Mouse (Mus musculus) MEL (cell line): ENCODE data around the gene Ppib. TPM values are rescaled to one million over a fixed set of nuclear protein-coding genes. Genes with fewer than 3 reads are reported as not detected.

Source experiments
- DNase-seq: peaks from one replicate; pipeline ENCODE4 v3.0.0; 2011; ENCODE audit warnings: low read depth, low spot score
- H3K27ac ChIP-seq: 2 replicates; pipeline ENCODE4 v1.5.1; 2012; ENCODE audit warnings: low read depth, mild to moderate bottlenecking, control low read depth, low read length, moderate library complexity; ENCODE audit not compliant: control insufficient read depth
- H3K27me3 ChIP-seq, 2 experiments: fragments of 150-350 bp in 1 of 2; sonication (generic) in 1 of 2; 2 replicates each; pipeline ENCODE4 v1.6.1; 2012; ENCODE audit warnings: low read length in 2 of 2, mild to moderate bottlenecking in 2 of 2, improper control_type of control experiment in 1 of 2, moderate library complexity in 1 of 2; ENCODE audit not compliant: insufficient read depth in 2 of 2, control insufficient read depth in 1 of 2
- H3K36me3 ChIP-seq, 2 experiments: 2 replicates each; pipeline ENCODE4 v1.6.1; 2012 to 2014; ENCODE audit warnings: low read length in 2 of 2, improper control_type of control experiment in 1 of 2, inconsistent platforms in 1 of 2, mild to moderate bottlenecking in 1 of 2; ENCODE audit not compliant: insufficient read depth in 2 of 2, control insufficient read depth in 1 of 2
- H3K4me1 ChIP-seq, 2 experiments: fragments of 150-350 bp in 1 of 2; sonication (generic) in 1 of 2; 2 replicates each; pipeline ENCODE4 v1.6.1; 2012; ENCODE audit warnings: low read length in 2 of 2, improper control_type of control experiment in 1 of 2, mild to moderate bottlenecking in 1 of 2; ENCODE audit not compliant: insufficient read depth in 2 of 2, control insufficient read depth in 1 of 2
- H3K4me3 ChIP-seq, 2 experiments: fragments of 150-350 bp in 1 of 2; sonication (generic) in 1 of 2; 2 replicates each; pipeline ENCODE4 v1.5.1; 2012; ENCODE audit warnings: low read depth in 2 of 2, low read length in 2 of 2, mild to moderate bottlenecking in 2 of 2, moderate library complexity in 2 of 2, control low read depth in 1 of 2, improper control_type of control experiment in 1 of 2; ENCODE audit not compliant: control insufficient read depth in 1 of 2, insufficient read depth in 1 of 2
- H3K79me2 ChIP-seq: 2 replicates; pipeline ENCODE4 v1.6.1; 2012; ENCODE audit warnings: mild to moderate bottlenecking, low read length, moderate library complexity; ENCODE audit not compliant: control insufficient read depth, poor library complexity, insufficient read depth
- H3K9ac ChIP-seq: 2 replicates; pipeline ENCODE4 v1.6.1; 2012; ENCODE audit warnings: low read depth, mild to moderate bottlenecking, control low read depth, low read length, moderate library complexity; ENCODE audit not compliant: control insufficient read depth, poor library complexity, severe bottlenecking
- H3K9me3 ChIP-seq: fragments of 150-350 bp; sonication (generic); replicated peaks from 2 replicates; pipeline ENCODE4 v1.6.1; 2012; ENCODE audit warnings: mild to moderate bottlenecking, low read length, improper control_type of control experiment, moderate library complexity; ENCODE audit not compliant: insufficient read depth
- E2F4 ChIP-seq: IDR thresholded peaks from 2 replicates; pipeline ENCODE4 v1.6.1; 2011; ENCODE audit warnings: low read depth, low read length, improper control_type of control experiment, borderline replicate concordance
- ELF1 ChIP-seq: IDR thresholded peaks from 2 replicates; pipeline ENCODE4 v1.6.1; 2014; ENCODE audit warnings: low read depth, mild to moderate bottlenecking, inconsistent platforms, low read length, improper control_type of control experiment, moderate library complexity
- ETS1 ChIP-seq: IDR thresholded peaks from 2 replicates; pipeline ENCODE4 v1.6.1; 2012; ENCODE audit warnings: low read depth, mild to moderate bottlenecking, inconsistent platforms, low read length, improper control_type of control experiment, moderate library complexity
- GATA1 ChIP-seq: IDR thresholded peaks from 2 replicates; pipeline ENCODE4 v1.6.1; 2011; ENCODE audit warnings: low read depth, low read length, improper control_type of control experiment
- KAT2A ChIP-seq: conservative IDR thresholded peaks from 2 replicates; pipeline ENCODE4 v1.6.1; 2012; ENCODE audit warnings: low read depth, low read length, improper control_type of control experiment, inconsistent platforms
- MAZ ChIP-seq: IDR thresholded peaks from 2 replicates; pipeline ENCODE4 v1.6.1; 2012; ENCODE audit warnings: low read depth, mild to moderate bottlenecking, inconsistent platforms, low read length, improper control_type of control experiment
- MEF2A ChIP-seq: IDR thresholded peaks from 2 replicates; pipeline ENCODE4 v1.6.1; 2014; ENCODE audit warnings: low read depth, mild to moderate bottlenecking, inconsistent platforms, low read length, improper control_type of control experiment; ENCODE audit not compliant: poor library complexity, insufficient replicate concordance, severe bottlenecking; ENCODE audit errors: extremely low read depth
- MYC ChIP-seq: IDR thresholded peaks from 2 replicates; pipeline ENCODE4 v1.6.1; 2011; ENCODE audit warnings: low read depth, mild to moderate bottlenecking, low read length, improper control_type of control experiment, moderate library complexity
- NELFE ChIP-seq: IDR thresholded peaks from 2 replicates; pipeline ENCODE4 v1.6.1; 2011; ENCODE audit warnings: low read depth, low read length, improper control_type of control experiment
- POLR2AphosphoS2 ChIP-seq: IDR thresholded peaks from 2 replicates; pipeline ENCODE4 v1.6.1; 2011; ENCODE audit warnings: low read length, improper control_type of control experiment
- RAD21 ChIP-seq: IDR thresholded peaks from 2 replicates; pipeline ENCODE4 v1.6.1; 2011; ENCODE audit warnings: mild to moderate bottlenecking, low read depth, low read length, improper control_type of control experiment
- TAL1 ChIP-seq: IDR thresholded peaks from 2 replicates; pipeline ENCODE4 v1.6.1; 2012; ENCODE audit warnings: mild to moderate bottlenecking, inconsistent platforms, low read length, moderate library complexity, mixed read lengths
- polyA plus RNA-seq, 2 experiments: library from polyadenylated mRNA; stranded (reverse) in 1 of 2; unstranded in 1 of 2; fragments of >175 nt in 1 of 2; fragments of >200 nt in 1 of 2; gene quantifications; 2 replicates each; pipeline versions ENCODE4 v1.2.1 to v1.2.4; 2012; ENCODE audit warnings: low replicate concordance in 2 of 2, low read depth in 1 of 2; ENCODE audit not compliant: insufficient read length in 2 of 2, insufficient read depth in 1 of 2, missing spikeins in 1 of 2
- total RNA-seq: library from RNA; depleted of rRNA; stranded (reverse); fragments of 300-350 nt; gene quantifications from 2 replicates; pipeline ENCODE4 v1.2.3, GENCODE M21; 2012

Gene Ppib
- total and polyA plus RNA-seq, 3 experiments: 291 to 413 TPM; not detected in 1

GRCm38 (mm10) chr9:66060986-66061385 lies 964 bp downstream of the Ppib start:
- peaks cover 3 to 7% of the 10 kb centered on the region in 2 experiments; a peak in 3 of 4 replicates for H3K4me1 ChIP-seq
- H3K9ac ChIP-seq: peak overlapping the region; percentile 90
- no peaks in the 10 kb centered on the region for H3K9me3 ChIP-seq
- peaks cover 8 to 9% of the 10 kb centered on the region in 2 experiments for H3K36me3 ChIP-seq
- peaks cover 14% of the 10 kb centered on the region for H3K79me2 ChIP-seq
- no peaks in the 10 kb centered on the region for H3K27me3 ChIP-seq
- peak overlapping the region; percentile 91 to 97 for H3K4me3 ChIP-seq
- no peak overlapping the region for H3K27ac ChIP-seq
- DNase-seq: peak; percentile 42
- TF ChIP-seq GATA1 (0 out of 2 replicates have a peak, but pooled peaks have one; percentile 7), MYC (no peak)

GRCm38 (mm10) chr9:66061656-66062055 lies 1.6 kb downstream of the Ppib start:
- no peaks in the 10 kb centered on the region for H3K27me3 ChIP-seq
- H3K36me3 ChIP-seq: peaks cover 8 to 9% of the 10 kb centered on the region in 2 experiments
- H3K4me1 ChIP-seq: peaks cover 3 to 7% of the 10 kb centered on the region in 2 experiments; a peak in 3 of 4 replicates
- peaks cover 14% of the 10 kb centered on the region for H3K79me2 ChIP-seq
- DNase-seq: no peak
- TF ChIP-seq E2F4: no peak
- TF ChIP-seq KAT2A: no peak
- no peak for TF ChIP-seq ETS1
- no peak for TF ChIP-seq MEF2A
- TF ChIP-seq ELF1: no peak
- TF ChIP-seq NELFE: no peak
- no peak overlapping the region for H3K9ac ChIP-seq
- H3K9me3 ChIP-seq: no peaks in the 10 kb centered on the region
- no peak overlapping the region for H3K27ac ChIP-seq
- H3K4me3 ChIP-seq: no peak overlapping the region; a peak in 1 of 4 replicates

- no peaks in the 10 kb centered on the region for H3K27me3 ChIP-seq
- no peak for TF ChIP-seq TAL1
- TF ChIP-seq POLR2AphosphoS2: no peak
- no peak for TF ChIP-seq MYC
- no peak for TF ChIP-seq ELF1
- no peak for TF ChIP-seq RAD21
- TF ChIP-seq MAZ: no peak
- H3K4me3 ChIP-seq: no peak overlapping the region
- DNase-seq: no peak
- H3K4me1 ChIP-seq: peaks cover 3 to 7% of the 10 kb centered on the region in 2 experiments; a peak in 3 of 4 replicates
- H3K9me3 ChIP-seq: no peaks in the 10 kb centered on the region
- H3K27ac ChIP-seq: no peak overlapping the region
- no peak overlapping the region for H3K9ac ChIP-seq
- peaks cover 14% of the 10 kb centered on the region for H3K79me2 ChIP-seq
- H3K36me3 ChIP-seq: peaks cover 8 to 9% of the 10 kb centered on the region in 2 experiments
Observed at GRCm38 (mm10) chr9:66063446-66063845, 3.4 kb downstream of the Ppib start.
